Comparison of ENCODE assay signal across 8 mouse cellular contexts in genomic region chr16:18416094-18416761, GRCm38 (mm10). TPM values are rescaled to one million over a fixed set of nuclear protein-coding genes. Genes with fewer than 3 reads are reported as not detected.
DNase-seq lines count a peak whose midpoint lies in the region; ATAC-seq and TF ChIP-seq lines count a peak whose summit lies in the region.

No protein-coding gene starts in this region.

- no peaks in the 10 kb centered on the region for H3K9me3 ChIP-seq in heart, postnatal 0 days (replicated peaks; ENCODE audit: control insufficient read depth, low read length)
- H3K9me3 ChIP-seq in forebrain, embryonic 13.5 days (replicated peaks): no peaks in the 10 kb centered on the region

- DNase-seq in spleen, adult 2 months (ENCODE audit: low read depth in 1 of 2, low spot score in 2 of 2): no peak
- no peak for DNase-seq in spleen, adult 18-20 months
- DNase-seq in brain, adult 2 months (ENCODE audit: low read depth, low spot score): peak; percentile 91
- peak; percentile 41 for DNase-seq in heart, postnatal 0 days (ENCODE audit: low spot score)
- peak; percentile 69 to 73 for DNase-seq in left cerebral cortex, postnatal 36 days (ENCODE audit: low spot score in 2 of 2)
- no peak for DNase-seq in yolk sac, embryonic 10.5 days (ENCODE audit: low spot score)

- intact Hi-C loops in left cerebral cortex, postnatal 36 days (cut with DNase I): no loop called here

- TF ChIP-seq EP300 in heart, postnatal 0 days (IDR thresholded peaks at IDR 0.05; ENCODE audit: low read depth): no peak

- TF ChIP-seq POLR2A in spleen, adult 2 months (IDR thresholded peaks at IDR 0.05; ENCODE audit: low read depth, low read length): no peak
- no peak for TF ChIP-seq POLR2A in olfactory bulb, adult 2 months (IDR thresholded peaks at IDR 0.05; ENCODE audit: insufficient read depth, low read depth, low read length)

- H3K27me3 ChIP-seq in spleen, adult 2 months (ENCODE audit: control insufficient read depth, insufficient read depth, low read length): no peaks in the 10 kb centered on the region
- no peaks in the 10 kb centered on the region for H3K27me3 ChIP-seq in heart, postnatal 0 days (ENCODE audit: control insufficient read depth, insufficient read depth, low read length)
- H3K27me3 ChIP-seq in forebrain, embryonic 13.5 days: no peaks in the 10 kb centered on the region

- 0 out of 2 replicates have a peak, but pooled peaks cover 2% of the 10 kb centered on the region for H3K36me3 ChIP-seq in spleen, adult 2 months (ENCODE audit: control insufficient read depth, insufficient read depth, low read length)
- peaks cover 24% of the 10 kb centered on the region for H3K36me3 ChIP-seq in heart, postnatal 0 days (replicated peaks; ENCODE audit: control insufficient read depth, insufficient read depth, low read length)
- peaks cover 23% of the 10 kb centered on the region for H3K36me3 ChIP-seq in forebrain, embryonic 13.5 days (ENCODE audit: poor library complexity, severe bottlenecking)

- H3K4me1 ChIP-seq in spleen, adult 2 months (ENCODE audit: control insufficient read depth, insufficient read depth, insufficient read length): peaks cover 18% of the 10 kb centered on the region
- peaks cover 22% of the 10 kb centered on the region for H3K4me1 ChIP-seq in heart, postnatal 0 days (ENCODE audit: control insufficient read depth, insufficient read depth)
- H3K4me1 ChIP-seq in olfactory bulb, adult 2 months (ENCODE audit: control insufficient read depth, insufficient read depth, low read length): peaks cover 24% of the 10 kb centered on the region
- peaks cover 8% of the 10 kb centered on the region for H3K4me1 ChIP-seq in forebrain, embryonic 13.5 days

- WGBS in spleen, adult 2 months: 69% methylated on average over 18 of the region's 18 CpGs
- 52% methylated on average over 18 of the region's 18 CpGs for WGBS in heart, postnatal 0 days
- 30% methylated on average over 18 of the region's 18 CpGs for WGBS in olfactory bulb, adult 2 months
- WGBS in forebrain, embryonic 13.5 days: 84% methylated on average over 18 of the region's 18 CpGs

- H3K4me2 ChIP-seq in heart, postnatal 0 days (ENCODE audit: low read depth, low read length): no peak overlapping the region
- H3K4me2 ChIP-seq in forebrain, embryonic 13.5 days: no peak overlapping the region

- TF ChIP-seq CTCF in spleen, adult 2 months (IDR thresholded peaks at IDR 0.05; ENCODE audit: extremely low read depth, insufficient read depth, insufficient read length, insufficient replicate concordance): no peak
- no peak for TF ChIP-seq CTCF in heart, postnatal 0 days (IDR thresholded peaks at IDR 0.05; ENCODE audit: low read depth)
- TF ChIP-seq CTCF in olfactory bulb, adult 2 months (IDR thresholded peaks at IDR 0.05; ENCODE audit: insufficient read depth, low read depth, low read length): no peak

- H3K4me3 ChIP-seq in spleen, adult 2 months (ENCODE audit: extremely low read depth, insufficient read depth, insufficient read length): no peak overlapping the region
- H3K4me3 ChIP-seq in heart, postnatal 0 days (ENCODE audit: low read depth, low read length): no peak overlapping the region
- no peak overlapping the region for H3K4me3 ChIP-seq in olfactory bulb, adult 2 months (ENCODE audit: insufficient read depth, low read depth, low read length)
- H3K4me3 ChIP-seq in forebrain, embryonic 13.5 days: no peak overlapping the region

- no peak overlapping the region for H3K9ac ChIP-seq in heart, postnatal 0 days (replicated peaks; ENCODE audit: low read depth, low read length)
- no peak overlapping the region for H3K9ac ChIP-seq in forebrain, embryonic 13.5 days

- peak; percentile 34 for ATAC-seq in heart, postnatal 0 days (ENCODE audit: insufficient read depth, low read depth)
- ATAC-seq in forebrain, embryonic 13.5 days: no peak

- H3K27ac ChIP-seq in spleen, adult 2 months (ENCODE audit: insufficient read depth, low read length): peak overlapping the region; percentile 63; the same call in 1 of the 2 replicates
- H3K27ac ChIP-seq in heart, postnatal 0 days (ENCODE audit: low read depth): peak overlapping the region; percentile 73
- peak overlapping the region; percentile 76 for H3K27ac ChIP-seq in olfactory bulb, adult 2 months (ENCODE audit: insufficient read depth, low read depth, low read length)
- no peak overlapping the region for H3K27ac ChIP-seq in forebrain, embryonic 13.5 days

RNA-seq across cellular contexts. Expression of gene Txnrd2, which starts 10.0 kb away (rescaled TPM):
- 22.3 and 29.0 TPM in 2 replicates for polyA plus RNA-seq in spleen, adult 2 months (2012; rRNA removed)
- 12.7 and 14.7 TPM in 2 replicates for total RNA-seq in heart, postnatal 0 days (2014; rRNA removed; ENCODE audit: low replicate concordance)
- 40.0 and 41.2 TPM in 2 replicates for polyA plus RNA-seq in heart, postnatal 0 days (2015; fragmentation: Nextera tagmentation; extraction: Ambion mirVana)
- total RNA-seq in left cerebral cortex, postnatal 36 days (2021): 10 to 100 TPM; 21.7 TPM
- not detected in 2 replicates for polyA plus RNA-seq in olfactory bulb, adult 2 months (2012; ENCODE audit: insufficient read depth, insufficient read length, low replicate concordance, missing spikeins)
- polyA plus RNA-seq in forebrain, embryonic 13.5 days (2015; fragmentation: Nextera tagmentation; extraction: Ambion mirVana): 23.4 and 25.1 TPM in 2 replicates

RNA-seq across cellular contexts. Expression of gene Comt, which starts 10.4 kb away (rescaled TPM):
- polyA plus RNA-seq in spleen, adult 2 months (2012; rRNA removed): 64.7 and 87.1 TPM in 2 replicates
- total RNA-seq in heart, postnatal 0 days (2014; rRNA removed; ENCODE audit: low replicate concordance): 160 and 168 TPM in 2 replicates
- polyA plus RNA-seq in heart, postnatal 0 days (2015; fragmentation: Nextera tagmentation; extraction: Ambion mirVana): 155 and 158 TPM in 2 replicates
- total RNA-seq in left cerebral cortex, postnatal 36 days (2021): 100 to 1,000 TPM in 1 of 2 experiments, 10 to 100 TPM in 1; 89.1 to 100 TPM
- polyA plus RNA-seq in olfactory bulb, adult 2 months (2012; ENCODE audit: insufficient read depth, insufficient read length, low replicate concordance, missing spikeins): not detected in 2 replicates
- polyA plus RNA-seq in forebrain, embryonic 13.5 days (2015; fragmentation: Nextera tagmentation; extraction: Ambion mirVana): 64.0 and 70.1 TPM in 2 replicates

Comparison
In these comparisons a context has a peak if more than half of its experiments do, and no peak if none do; other contexts are left out.
1. DNase-seq: peak in brain, adult 2 months (single experiment), heart, postnatal 0 days (single experiment) and left cerebral cortex, postnatal 36 days (2 of 2); none in spleen, adult 2 months (0 of 2), spleen, adult 18-20 months (0 of 2) and yolk sac, embryonic 10.5 days (single experiment).